Mouse (Mus musculus) E14TG2a.4 (cell line): ENCODE measurements at regions not wholly inside any gene's neighbourhood (a gene's known extent, or its start where the extent isn't known, plus 50 kb on each side); places are given as distances from the start of the nearest gene placed in this dataset.

ENCODE experiments used
- CTCF ChIP-seq: conservative IDR thresholded peaks from 2 replicates; pipeline ENCODE4 v1.5.1; 2014; ENCODE audit warnings: low read length
- POU5F1 ChIP-seq: IDR thresholded peaks from 2 replicates; pipeline ENCODE4 v1.6.1; 2014; ENCODE audit warnings: low read length, borderline replicate concordance

DNA sequence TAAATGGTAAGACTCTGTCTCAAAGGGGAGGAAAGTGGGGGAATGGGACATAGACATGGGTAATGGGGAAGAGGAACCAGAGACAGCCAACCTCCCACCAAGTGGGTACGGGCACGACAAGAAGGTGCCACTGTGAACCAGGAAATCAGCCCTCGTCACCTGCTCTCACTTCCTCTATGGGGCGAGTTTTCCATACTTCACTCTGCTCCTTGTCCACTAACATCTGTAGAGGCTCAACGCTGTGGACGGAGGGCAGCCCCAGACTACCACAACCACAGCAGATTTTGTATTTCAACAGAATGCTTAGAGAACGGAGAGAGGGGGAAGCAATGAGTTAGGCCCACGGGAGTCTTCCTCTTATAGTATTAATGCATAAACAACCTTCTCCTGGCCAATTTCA lies 83.8 kb upstream of the Pced1b start:
- no peak for TF ChIP-seq CTCF
- TF ChIP-seq POU5F1 = no peak
